Mouse (Mus musculus) small intestine, adult 2 months (tissue): ENCODE measurements around the gene Mrps5.

Experiments used
- CTCF ChIP-seq: fragments of 200-500 bp; IDR thresholded peaks from 2 replicates; pipeline ENCODE4 v1.5.1; 2012; ENCODE audit warnings: low read depth, mild to moderate bottlenecking, control low read depth, inconsistent platforms, low read length, moderate library complexity, mixed read lengths; ENCODE audit not compliant: insufficient replicate concordance, insufficient read length; ENCODE audit errors: extremely low read depth
- POLR2A ChIP-seq: fragments of 200-500 bp; IDR thresholded peaks from 2 replicates; pipeline ENCODE4 v1.6.1; 2012; ENCODE audit warnings: low read depth, mild to moderate bottlenecking, control low read depth, inconsistent platforms, low read length, moderate library complexity

DNA sequence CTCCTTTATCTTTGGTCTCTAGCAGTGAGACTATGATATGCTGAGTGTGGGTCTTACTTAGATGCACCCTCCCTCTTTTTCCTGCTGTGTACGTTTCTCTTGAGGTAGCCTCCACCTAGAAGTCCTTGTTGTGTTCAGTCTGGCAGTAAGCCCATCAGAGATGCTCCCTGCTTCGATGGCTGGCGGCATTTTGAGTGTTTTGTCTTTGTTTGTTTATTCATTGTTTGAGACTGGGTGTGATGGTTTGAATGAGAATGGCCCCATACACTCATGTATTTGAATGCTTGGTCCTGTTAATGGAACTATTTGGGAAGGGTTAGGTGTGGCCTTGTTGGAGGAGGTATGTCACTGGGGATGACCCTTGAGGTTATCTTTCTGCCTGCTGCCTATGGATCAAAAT lies 18.2 kb downstream of the Mrps5 start:
- TF ChIP-seq POLR2A (no peak), CTCF (no peak)
